Mouse (Mus musculus) spleen, postnatal 10 days (tissue): ENCODE data around the gene Grin2a.
"Not testable (repeated sequence)": the region's sequence is repeated elsewhere in the genome, so short reads cannot be mapped to it uniquely, and the experiment has no call there.

Source experiments
- DNase-seq, 2 experiments: peaks; one replicate each; pipeline ENCODE4 v3.0.0; 2021 to 2022; ENCODE audit warnings: low spot score in 2 of 2

Grin2a gene

GRCm38 (mm10) chr16:9663508-9663907 is 331.9 kb downstream of the Grin2a start:
- no peak for DNase-seq

- no peak for DNase-seq
These were observed 369.5 kb downstream of the Grin2a start for GRCm38 (mm10) chr16:9625652-9626444.

- DNase-seq, result no peak
These were observed 371.0 kb downstream of the Grin2a start for GRCm38 (mm10) chr16:9624346-9624745.

GRCm38 (mm10) chr16:9618206-9618605 is 377.2 kb downstream of the Grin2a start:
- no peak for DNase-seq

GRCm38 (mm10) chr16:9617215-9617614 is 378.1 kb downstream of the Grin2a start:
- DNase-seq, result no peak

- DNase-seq, result no peak
These were observed 378.6 kb downstream of the Grin2a start for GRCm38 (mm10) chr16:9616807-9617206.

- not testable (repeated sequence) for DNase-seq
These were observed 382.8 kb downstream of the Grin2a start for GRCm38 (mm10) chr16:9612596-9612995.

GRCm38 (mm10) chr16:9607432-9607831 is 387.9 kb downstream of the Grin2a start:
- no peak for DNase-seq

- DNase-seq, result no peak
These were observed 391.4 kb downstream of the Grin2a start for GRCm38 (mm10) chr16:9603983-9604382.

GRCm38 (mm10) chr16:9602579-9602978 is 392.8 kb downstream of the Grin2a start:
- DNase-seq, result no peak

- DNase-seq, result no peak
These were observed 406.2 kb downstream of the Grin2a start for GRCm38 (mm10) chr16:9589176-9589575.

GRCm38 (mm10) chr16:9588431-9588830 is 406.9 kb downstream of the Grin2a start:
- DNase-seq, result no peak

GRCm38 (mm10) chr16:9583981-9584380 is 411.4 kb downstream of the Grin2a start:
- no peak for DNase-seq

GRCm38 (mm10) chr16:9571793-9572192 is 423.6 kb downstream of the Grin2a start:
- no peak for DNase-seq

GRCm38 (mm10) chr16:9567286-9567685 is 428.1 kb downstream of the Grin2a start:
- DNase-seq, result no peak

GRCm38 (mm10) chr16:9561816-9562215 is 433.5 kb downstream of the Grin2a start:
- no peak for DNase-seq

- DNase-seq, result no peak
These were observed 460.2 kb downstream of the Grin2a start for GRCm38 (mm10) chr16:9535196-9535595.

GRCm38 (mm10) chr16:9533564-9534332 is 461.6 kb downstream of the Grin2a start:
- no peak for DNase-seq

- no peak for DNase-seq
These were observed 462.4 kb downstream of the Grin2a start for GRCm38 (mm10) chr16:9532843-9533532.

- DNase-seq, result no peak
These were observed 468.1 kb downstream of the Grin2a start for GRCm38 (mm10) chr16:9527214-9527613.

- no peak for DNase-seq
These were observed 472.0 kb downstream of the Grin2a start for GRCm38 (mm10) chr16:9523314-9523713.
